In genomic region chr3:81951785-81952184, GRCm38 (mm10) we compare ENCODE assay signal across 22 mouse cellular contexts. TPM values are rescaled to one million over a fixed set of nuclear protein-coding genes. Genes with fewer than 3 reads are reported as not detected.
"Had no signal": no experiment of that assay in that cellular context is flagged by ENCODE, and none has a peak within 500 bp of the region (broad histone marks: within the 10 kb centered on the region; RNA-seq: fewer than 3 reads in every experiment).

No protein-coding gene starts in this region.

- H3K27me3 ChIP-seq: neural tube, embryonic 15.5 days; stomach, embryonic 15.5 days had no signal

- H3K27ac ChIP-seq: neural tube, embryonic 15.5 days; stomach, embryonic 15.5 days; stomach, postnatal 0 days had no signal

- DNase-seq: retina, postnatal 1 day; right cerebral cortex, adult 18-20 months; right cerebral cortex, postnatal 14 days; right cerebral cortex, postnatal 25 days; right cerebral cortex, postnatal 4 days; spleen, adult 18-20 months; thymus, adult 18-20 months; thymus, adult 2 months; thymus, postnatal 14 days; thymus, postnatal 25 days; thymus, postnatal 36 days; thymus, postnatal 4 days had no signal

- H3K4me2 ChIP-seq: neural tube, embryonic 15.5 days; stomach, embryonic 15.5 days had no signal

- H3K36me3 ChIP-seq: neural tube, embryonic 15.5 days; stomach, embryonic 15.5 days had no signal

- H3K9ac ChIP-seq: neural tube, embryonic 15.5 days; stomach, embryonic 15.5 days had no signal

- H3K9me3 ChIP-seq: neural tube, embryonic 15.5 days; stomach, embryonic 15.5 days had no signal

- H3K4me3 ChIP-seq: neural tube, embryonic 15.5 days; stomach, embryonic 15.5 days had no signal

- H3K4me1 ChIP-seq: stomach, embryonic 15.5 days had no signal

RNA-seq across cellular contexts. Expression of gene Tdo2, which starts 24.2 kb away (rescaled TPM):
- total RNA-seq: neutrophil, adult 5-6 weeks had no signal
- polyA plus RNA-seq: small intestine, adult 2 months; spleen, adult 2 months had no signal

RNA-seq across cellular contexts. Expression of gene Asic5, which starts 30.3 kb away (rescaled TPM):
- total RNA-seq: neutrophil, adult 5-6 weeks had no signal
- polyA plus RNA-seq: neural tube, embryonic 14.5 days; neural tube, embryonic 15.5 days; spleen, adult 2 months; stomach, embryonic 14.5 days; stomach, embryonic 15.5 days; testis, adult 2 months; urinary bladder, adult 2 months had no signal
